Mouse (Mus musculus) testis, adult 2 months (tissue): Measurements from ENCODE around the gene Sgtb. TPM values are rescaled to one million over a fixed set of nuclear protein-coding genes. Genes with fewer than 3 reads are reported as not detected.

Experiments used
- H3K27ac ChIP-seq: fragments of 200-500 bp; 2 replicates; pipeline ENCODE4 v1.5.1; 2012; ENCODE audit warnings: low read depth, low read length; ENCODE audit not compliant: control insufficient read depth, insufficient read depth
- H3K27me3 ChIP-seq: fragments of 200-500 bp; 2 replicates; pipeline ENCODE4 v1.6.1; 2012; ENCODE audit warnings: mild to moderate bottlenecking, low read length, moderate library complexity; ENCODE audit not compliant: control insufficient read depth, insufficient read depth
- H3K36me3 ChIP-seq: fragments of 200-500 bp; 2 replicates; pipeline ENCODE4 v1.6.1; 2012; ENCODE audit warnings: mild to moderate bottlenecking, low read length; ENCODE audit not compliant: control insufficient read depth, insufficient read depth
- H3K4me1 ChIP-seq: fragments of 200-500 bp; 2 replicates; pipeline ENCODE4 v1.6.1; 2012; ENCODE audit warnings: low read length; ENCODE audit not compliant: control insufficient read depth, insufficient read depth
- H3K4me3 ChIP-seq: fragments of 200-500 bp; 2 replicates; pipeline ENCODE4 v1.5.1; 2012; ENCODE audit warnings: low read depth, mild to moderate bottlenecking, low read length, moderate library complexity, mixed read lengths; ENCODE audit not compliant: control insufficient read depth
- CTCF ChIP-seq: fragments of 200-500 bp; IDR thresholded peaks from 2 replicates; pipeline ENCODE4 v1.5.1; 2012; ENCODE audit warnings: low read depth, mild to moderate bottlenecking, inconsistent platforms, low read length, moderate library complexity; ENCODE audit not compliant: control insufficient read depth, insufficient read depth, insufficient replicate concordance
- POLR2A ChIP-seq: fragments of 200-500 bp; IDR thresholded peaks from 2 replicates; pipeline ENCODE4 v1.6.1; 2012; ENCODE audit warnings: low read depth, mild to moderate bottlenecking, inconsistent platforms, low read length, moderate library complexity; ENCODE audit not compliant: control insufficient read depth
- polyA plus RNA-seq: library from polyadenylated mRNA; depleted of rRNA; stranded (reverse); fragments of >200 nt; gene quantifications from 2 replicates; pipeline ENCODE4 v1.2.3, GENCODE M21; 2012

Sgtb gene
- polyA plus RNA-seq, 1 experiment, result 1.4 TPM

- Histone ChIP-seq H3K27ac (no peak overlapping the region), H3K4me3 (no peak overlapping the region), H3K4me1 (no peaks in the 10 kb centered on the region), H3K27me3 (no peaks in the 10 kb centered on the region), H3K36me3 (no peaks in the 10 kb centered on the region)
- TF ChIP-seq CTCF (no peak), POLR2A (no peak)
Measured at GRCm38 (mm10) chr13:104072351-104072750, 37.2 kb upstream of the Sgtb start.

DNA sequence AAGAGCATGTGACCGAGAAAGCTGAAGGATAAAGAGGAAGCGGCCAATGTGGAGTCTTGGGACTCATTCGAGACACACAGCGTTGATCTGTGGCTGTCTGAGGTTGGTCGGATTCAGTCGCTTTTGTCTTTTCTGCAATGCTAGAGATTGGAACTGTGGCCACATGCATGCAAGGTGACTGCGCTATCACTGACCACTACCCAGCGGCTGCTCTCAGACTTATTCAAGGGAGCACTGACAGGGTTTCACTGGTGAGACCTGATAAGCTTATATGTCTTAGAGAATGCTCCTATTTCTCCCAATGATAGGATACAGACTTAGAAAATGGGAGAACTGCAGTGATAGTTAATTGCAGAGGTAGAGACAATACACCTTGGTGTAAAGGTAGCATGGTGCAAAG lies 35.3 kb upstream of the Sgtb start:
- no peaks in the 10 kb centered on the region for H3K4me1 ChIP-seq

DNA sequence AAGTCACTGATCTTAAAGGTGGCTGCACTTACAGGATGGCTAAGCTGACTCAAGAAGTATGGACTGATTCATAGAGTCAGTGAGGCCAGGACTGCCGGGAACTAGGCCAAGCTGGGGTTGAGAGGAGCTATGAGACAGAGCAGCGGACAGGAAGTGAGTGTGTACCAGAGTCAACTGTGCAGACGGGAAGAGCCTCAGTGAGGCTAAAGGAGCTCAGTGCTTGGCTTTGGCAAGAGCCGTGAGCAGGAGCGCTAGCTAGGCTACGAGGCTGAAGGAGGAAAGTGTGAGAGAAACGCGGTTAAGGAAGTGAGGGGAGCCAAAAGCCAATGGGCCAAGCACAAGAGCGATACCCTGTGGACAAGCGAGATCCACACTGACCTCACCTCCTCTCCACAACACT lies 34.8 kb upstream of the Sgtb start:
- no peaks in the 10 kb centered on the region for H3K36me3 ChIP-seq
- no peak overlapping the region for H3K27ac ChIP-seq
- H3K4me3 ChIP-seq, result no peak overlapping the region
- H3K4me1 ChIP-seq, result no peaks in the 10 kb centered on the region
- TF ChIP-seq POLR2A (no peak), CTCF (no peak)
- H3K27me3 ChIP-seq, result no peaks in the 10 kb centered on the region

More for the DNA sequence above, 35.3 kb upstream of the Sgtb start:
- Histone ChIP-seq H3K27me3 (no peaks in the 10 kb centered on the region), H3K4me3 (no peak overlapping the region), H3K27ac (no peak overlapping the region), H3K36me3 (no peaks in the 10 kb centered on the region)
- no peak for TF ChIP-seq CTCF
- TF ChIP-seq POLR2A, result no peak

GRCm38 (mm10) chr13:104076993-104077392 lies 32.5 kb upstream of the Sgtb start:
- no peak overlapping the region for H3K4me3 ChIP-seq
- no peak for TF ChIP-seq CTCF
- no peak for TF ChIP-seq POLR2A
- H3K36me3 ChIP-seq, result no peaks in the 10 kb centered on the region
- H3K27ac ChIP-seq, result no peak overlapping the region
- H3K27me3 ChIP-seq, result no peaks in the 10 kb centered on the region
- H3K4me1 ChIP-seq, result no peaks in the 10 kb centered on the region

- Histone ChIP-seq H3K27ac (no peak overlapping the region), H3K27me3 (no peaks in the 10 kb centered on the region), H3K4me3 (no peak overlapping the region), H3K4me1 (no peaks in the 10 kb centered on the region), H3K36me3 (no peaks in the 10 kb centered on the region)
- TF ChIP-seq CTCF (no peak), POLR2A (no peak)
Measured at GRCm38 (mm10) chr13:104082504-104082903, 27.0 kb upstream of the Sgtb start.

DNA sequence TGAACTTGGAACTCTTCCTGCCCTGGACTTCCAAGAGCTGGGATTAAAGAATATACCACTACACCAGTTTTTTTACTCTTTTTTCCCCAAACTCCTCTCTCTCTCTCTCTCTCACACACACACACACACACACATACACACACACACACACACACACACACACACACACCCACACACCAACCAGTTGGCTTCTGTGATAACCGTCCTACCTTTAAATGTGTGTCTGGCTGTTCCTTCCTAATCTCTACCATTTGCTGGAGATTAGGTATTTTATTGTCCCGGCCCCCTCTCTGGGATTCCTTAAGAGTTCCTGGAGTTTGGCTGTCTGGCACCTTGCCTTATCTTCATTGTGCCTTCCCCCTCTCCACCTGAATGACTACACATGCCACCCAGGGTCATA lies 24.9 kb upstream of the Sgtb start:
- H3K27ac ChIP-seq, result no peak overlapping the region
- H3K4me1 ChIP-seq, result no peaks in the 10 kb centered on the region
- H3K27me3 ChIP-seq, result no peaks in the 10 kb centered on the region
- no peak overlapping the region for H3K4me3 ChIP-seq
- TF ChIP-seq POLR2A (no peak), CTCF (no peak)
- no peaks in the 10 kb centered on the region for H3K36me3 ChIP-seq

DNA sequence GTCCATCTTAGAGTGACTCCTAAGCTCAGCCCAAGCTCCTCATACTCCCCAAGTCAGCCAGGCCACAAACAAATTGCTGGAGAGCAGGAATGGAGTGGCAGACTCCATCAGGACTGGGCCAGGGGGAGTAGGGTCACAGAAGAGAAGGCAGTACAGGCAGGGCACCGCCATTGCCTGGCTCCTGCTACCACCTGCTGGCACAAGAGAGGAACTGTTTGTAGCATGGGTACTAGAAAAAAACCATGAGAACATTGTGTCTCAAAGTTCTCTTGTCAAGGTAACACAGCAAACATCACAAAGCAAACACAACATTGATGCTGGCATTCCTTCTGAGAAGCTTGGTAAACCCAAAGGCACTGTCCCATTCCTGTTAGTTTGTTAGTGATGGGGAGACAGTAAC lies 20.2 kb upstream of the Sgtb start:
- Histone ChIP-seq H3K4me3 (no peak overlapping the region), H3K27me3 (no peaks in the 10 kb centered on the region), H3K4me1 (no peaks in the 10 kb centered on the region), H3K36me3 (no peaks in the 10 kb centered on the region), H3K27ac (no peak overlapping the region)
- no peak for TF ChIP-seq POLR2A
- TF ChIP-seq CTCF, result peak; percentile 68; the same call in 1 of the 2 replicates

GRCm38 (mm10) chr13:104091734-104092133 lies 17.8 kb upstream of the Sgtb start:
- H3K4me3 ChIP-seq, result no peak overlapping the region
- no peak for TF ChIP-seq CTCF
- TF ChIP-seq POLR2A, result no peak
- H3K4me1 ChIP-seq, result no peaks in the 10 kb centered on the region
- no peaks in the 10 kb centered on the region for H3K36me3 ChIP-seq
- H3K27ac ChIP-seq, result no peak overlapping the region
- no peaks in the 10 kb centered on the region for H3K27me3 ChIP-seq
